Mouse (Mus musculus): ENCODE measurements at regions not wholly inside any gene's neighbourhood (a gene's known extent, or its start where the extent isn't known, plus 50 kb on each side); places are given as distances from the start of the nearest gene placed in this dataset.
"Not testable (repeated sequence)": the region's sequence is repeated elsewhere in the genome, so short reads cannot be mapped to it uniquely, and the experiment has no call there.

GRCm38 (mm10) chr10:103507051-103507450 is 139.5 kb downstream of the Slc6a15 start:
- not testable (repeated sequence) for H3K36me3 ChIP-seq (ENCODE audit: poor library complexity, severe bottlenecking); H3K9ac ChIP-seq; H3K4me2 ChIP-seq; H3K27me3 ChIP-seq; H3K4me3 ChIP-seq; H3K27ac ChIP-seq; H3K9me3 ChIP-seq (replicated peaks); H3K4me1 ChIP-seq; ATAC-seq
- 91% methylated on average over 7 of the region's 7 CpGs for WGBS

- no peak for ATAC-seq
- no peak overlapping the region for H3K9ac ChIP-seq
- 56% methylated on average over 2 of the region's 2 CpGs for WGBS
- no peak overlapping the region for H3K4me2 ChIP-seq
- no peaks in the 10 kb centered on the region for H3K4me1 ChIP-seq
- no peak overlapping the region for H3K27ac ChIP-seq
- H3K4me3 ChIP-seq = no peak overlapping the region
- H3K36me3 ChIP-seq (ENCODE audit: poor library complexity, severe bottlenecking) = no peaks in the 10 kb centered on the region
- no peaks in the 10 kb centered on the region for H3K9me3 ChIP-seq (replicated peaks)
- H3K27me3 ChIP-seq = no peaks in the 10 kb centered on the region
Measured at GRCm38 (mm10) chr10:103544502-103544901, 176.9 kb downstream of the Slc6a15 start.

- WGBS = 86% methylated on average over 2 of the region's 2 CpGs
- ATAC-seq = no peak
Measured at GRCm38 (mm10) chr10:103549510-103549909, 181.9 kb downstream of the Slc6a15 start.

GRCm38 (mm10) chr10:103585097-103585496 is 217.5 kb downstream of the Slc6a15 start:
- Histone ChIP-seq H3K4me3 (no peak overlapping the region), H3K4me1 (no peaks in the 10 kb centered on the region), H3K9me3 (replicated peaks) (no peaks in the 10 kb centered on the region), H3K27me3 (no peaks in the 10 kb centered on the region), H3K27ac (no peak overlapping the region), H3K36me3 (ENCODE audit: poor library complexity, severe bottlenecking) (no peaks in the 10 kb centered on the region), H3K9ac (no peak overlapping the region), H3K4me2 (no peak overlapping the region)
- WGBS = 72% methylated on average over 3 of the region's 3 CpGs
- ATAC-seq = no peak

More at GRCm38 (mm10) chr10:103549510-103549909, 181.9 kb downstream of the Slc6a15 start:
- no peaks in the 10 kb centered on the region for H3K36me3 ChIP-seq (ENCODE audit: poor library complexity, severe bottlenecking)
- no peak overlapping the region for H3K4me3 ChIP-seq
- no peaks in the 10 kb centered on the region for H3K4me1 ChIP-seq
- H3K9me3 ChIP-seq (replicated peaks) = no peaks in the 10 kb centered on the region
- no peaks in the 10 kb centered on the region for H3K27me3 ChIP-seq
- no peak overlapping the region for H3K4me2 ChIP-seq
- H3K9ac ChIP-seq = no peak overlapping the region
- H3K27ac ChIP-seq = no peak overlapping the region

- Histone ChIP-seq H3K4me2 (no peak overlapping the region), H3K9me3 (replicated peaks) (no peaks in the 10 kb centered on the region)
- no peak for ATAC-seq
Measured at GRCm38 (mm10) chr10:103585504-103585903, 217.9 kb downstream of the Slc6a15 start.

GRCm38 (mm10) chr10:103591985-103592384 is 224.4 kb downstream of the Slc6a15 start:
- no peak for ATAC-seq
- Histone ChIP-seq H3K27me3 (no peaks in the 10 kb centered on the region), H3K27ac (no peak overlapping the region), H3K4me3 (no peak overlapping the region), H3K9me3 (replicated peaks) (no peaks in the 10 kb centered on the region), H3K36me3 (ENCODE audit: poor library complexity, severe bottlenecking) (no peaks in the 10 kb centered on the region), H3K4me1 (no peaks in the 10 kb centered on the region), H3K4me2 (no peak overlapping the region), H3K9ac (no peak overlapping the region)
- 95% methylated on average over 2 of the region's 2 CpGs for WGBS

More at GRCm38 (mm10) chr10:103585504-103585903, 217.9 kb downstream of the Slc6a15 start:
- 88% methylated on average over 2 of the region's 2 CpGs for WGBS
- Histone ChIP-seq H3K27ac (no peak overlapping the region), H3K4me3 (no peak overlapping the region), H3K9ac (no peak overlapping the region), H3K4me1 (no peaks in the 10 kb centered on the region), H3K36me3 (ENCODE audit: poor library complexity, severe bottlenecking) (no peaks in the 10 kb centered on the region), H3K27me3 (no peaks in the 10 kb centered on the region)

GRCm38 (mm10) chr10:103641162-103641561 is 273.6 kb downstream of the Slc6a15 start:
- Histone ChIP-seq H3K9me3 (replicated peaks) (no peaks in the 10 kb centered on the region), H3K9ac (no peak overlapping the region), H3K27ac (no peak overlapping the region), H3K36me3 (ENCODE audit: poor library complexity, severe bottlenecking) (no peaks in the 10 kb centered on the region), H3K4me2 (no peak overlapping the region), H3K4me1 (no peaks in the 10 kb centered on the region), H3K4me3 (no peak overlapping the region), H3K27me3 (no peaks in the 10 kb centered on the region)
- WGBS = 48% methylated on average over 2 of the region's 2 CpGs
- ATAC-seq = no peak

GRCm38 (mm10) chr10:103649848-103650247 is 282.3 kb downstream of the Slc6a15 start:
- H3K4me3 ChIP-seq = no peak overlapping the region
- H3K36me3 ChIP-seq (ENCODE audit: poor library complexity, severe bottlenecking) = no peaks in the 10 kb centered on the region
- no peaks in the 10 kb centered on the region for H3K27me3 ChIP-seq
- H3K9ac ChIP-seq = no peak overlapping the region
- no peaks in the 10 kb centered on the region for H3K4me1 ChIP-seq
- no peak for ATAC-seq
- WGBS = 74% methylated on average over 3 of the region's 3 CpGs
- no peaks in the 10 kb centered on the region for H3K9me3 ChIP-seq (replicated peaks)
- H3K4me2 ChIP-seq = no peak overlapping the region
- no peak overlapping the region for H3K27ac ChIP-seq

GRCm38 (mm10) chr10:103673081-103673480 is 305.5 kb downstream of the Slc6a15 start:
- no peak overlapping the region for H3K4me2 ChIP-seq
- no peaks in the 10 kb centered on the region for H3K36me3 ChIP-seq (ENCODE audit: poor library complexity, severe bottlenecking)
- no peak overlapping the region for H3K4me3 ChIP-seq
- no peaks in the 10 kb centered on the region for H3K27me3 ChIP-seq
- H3K9ac ChIP-seq = no peak overlapping the region
- no peaks in the 10 kb centered on the region for H3K9me3 ChIP-seq (replicated peaks)
- H3K27ac ChIP-seq = no peak overlapping the region
- ATAC-seq = no peak
- WGBS = 84% methylated on average over 3 of the region's 3 CpGs
- H3K4me1 ChIP-seq = no peaks in the 10 kb centered on the region

GRCm38 (mm10) chr10:103673765-103674164 is 306.2 kb downstream of the Slc6a15 start:
- H3K27ac ChIP-seq = no peak overlapping the region
- H3K9me3 ChIP-seq (replicated peaks) = no peaks in the 10 kb centered on the region
- H3K27me3 ChIP-seq = no peaks in the 10 kb centered on the region
- no peaks in the 10 kb centered on the region for H3K36me3 ChIP-seq (ENCODE audit: poor library complexity, severe bottlenecking)
- H3K4me2 ChIP-seq = no peak overlapping the region
- no peak overlapping the region for H3K9ac ChIP-seq
- 91% methylated on average over 3 of the region's 3 CpGs for WGBS
- ATAC-seq = no peak
- no peaks in the 10 kb centered on the region for H3K4me1 ChIP-seq
- H3K4me3 ChIP-seq = no peak overlapping the region

- Histone ChIP-seq H3K4me2 (no peak overlapping the region), H3K9ac (no peak overlapping the region), H3K36me3 (ENCODE audit: poor library complexity, severe bottlenecking) (no peaks in the 10 kb centered on the region), H3K4me3 (no peak overlapping the region), H3K4me1 (no peaks in the 10 kb centered on the region), H3K9me3 (replicated peaks) (no peaks in the 10 kb centered on the region), H3K27me3 (no peaks in the 10 kb centered on the region), H3K27ac (no peak overlapping the region)
- ATAC-seq = no peak
- 49% methylated on average over 2 of the region's 2 CpGs for WGBS
Measured at GRCm38 (mm10) chr10:103692682-103693081, 325.1 kb downstream of the Slc6a15 start.

- no peak overlapping the region for H3K27ac ChIP-seq
- no peak for ATAC-seq
- H3K36me3 ChIP-seq (ENCODE audit: poor library complexity, severe bottlenecking) = no peaks in the 10 kb centered on the region
- H3K4me3 ChIP-seq = no peak overlapping the region
- H3K4me1 ChIP-seq = no peaks in the 10 kb centered on the region
- H3K27me3 ChIP-seq = no peaks in the 10 kb centered on the region
- no peak overlapping the region for H3K9ac ChIP-seq
- no peaks in the 10 kb centered on the region for H3K9me3 ChIP-seq (replicated peaks)
- 75% methylated on average over 3 of the region's 3 CpGs for WGBS
- H3K4me2 ChIP-seq = no peak overlapping the region
Measured at GRCm38 (mm10) chr10:103715080-103715725, 347.6 kb downstream of the Slc6a15 start.

All from forebrain, embryonic 13.5 days (tissue).